Mouse (Mus musculus) myocyte (in vitro differentiated cells): Measurements from ENCODE around the gene Plcb1. TPM values are rescaled to one million over a fixed set of nuclear protein-coding genes. Genes with fewer than 3 reads are reported as not detected.

Source experiments
- H3K27me3 ChIP-seq: one replicate; pipeline ENCODE4 v1.6.1; 2011; ENCODE audit not compliant: control insufficient read depth, insufficient read depth, insufficient read length
- H3K36me3 ChIP-seq: one replicate; pipeline ENCODE4 v1.6.1; 2011; ENCODE audit not compliant: control insufficient read depth, insufficient read depth
- H3K4me2 ChIP-seq: one replicate; pipeline ENCODE4 v1.6.1; 2011; ENCODE audit warnings: low read depth, control low read depth
- H3K4me3 ChIP-seq: one replicate; pipeline ENCODE4 v1.5.1; 2011; ENCODE audit warnings: mild to moderate bottlenecking, control low read depth, moderate library complexity
- H3K79me2 ChIP-seq: one replicate; pipeline ENCODE4 v1.6.1; 2011; ENCODE audit not compliant: control insufficient read depth, insufficient read depth
- H3ac ChIP-seq: one replicate; pipeline ENCODE4 v1.6.1; 2011; ENCODE audit not compliant: control insufficient read depth, insufficient read length
- CEBPB ChIP-seq: IDR thresholded peaks from 2 replicates; pipeline ENCODE4 v1.6.1; 2011; ENCODE audit warnings: mild to moderate bottlenecking, moderate library complexity; ENCODE audit not compliant: poor library complexity, insufficient read depth, severe bottlenecking
- E2F4 ChIP-seq: IDR thresholded peaks from one replicate; pipeline ENCODE4 v1.6.1; 2011; ENCODE audit warnings: mild to moderate bottlenecking, control low read depth, moderate library complexity; ENCODE audit not compliant: insufficient read depth
- MAX ChIP-seq: IDR thresholded peaks from one replicate; pipeline ENCODE4 v1.6.1; 2011; ENCODE audit warnings: low read depth, mild to moderate bottlenecking, control low read depth
- MYOD1 ChIP-seq, 3 experiments: IDR thresholded peaks; one replicate each; pipeline ENCODE4 v1.6.1; 2011; ENCODE audit warnings: control low read depth in 2 of 3, low read depth in 2 of 3, mild to moderate bottlenecking in 2 of 3, moderate library complexity in 1 of 3; ENCODE audit not compliant: insufficient read length in 2 of 3, control insufficient read depth in 1 of 3
- MYOG ChIP-seq, 3 experiments: IDR thresholded peaks; one replicate each; pipeline ENCODE4 v1.6.1; 2011; ENCODE audit warnings: control low read depth in 2 of 3, low read depth in 2 of 3, mild to moderate bottlenecking in 2 of 3; ENCODE audit not compliant: insufficient read length in 2 of 3, control insufficient read depth in 1 of 3, insufficient read depth in 1 of 3
- POLR2A ChIP-seq: IDR thresholded peaks from one replicate; pipeline ENCODE4 v1.6.1; 2011; ENCODE audit warnings: low read depth, mild to moderate bottlenecking, control low read depth, moderate library complexity; ENCODE audit not compliant: insufficient read length
- POLR2AphosphoS2 ChIP-seq: IDR thresholded peaks from one replicate; pipeline ENCODE4 v1.6.1; 2011; ENCODE audit warnings: low read depth, control low read depth; ENCODE audit not compliant: insufficient read length
- REST ChIP-seq: IDR thresholded peaks from one replicate; pipeline ENCODE4 v1.6.1; 2011; ENCODE audit warnings: mild to moderate bottlenecking, control low read depth, moderate library complexity; ENCODE audit not compliant: insufficient read depth, insufficient read length
- SRF ChIP-seq: IDR thresholded peaks from one replicate; pipeline ENCODE4 v1.6.1; 2011; ENCODE audit warnings: low read depth; ENCODE audit not compliant: control insufficient read depth, insufficient read length
- TCF12 ChIP-seq: IDR thresholded peaks from one replicate; pipeline ENCODE4 v1.6.1; 2011; ENCODE audit warnings: mild to moderate bottlenecking, control low read depth; ENCODE audit not compliant: poor library complexity, insufficient read depth, severe bottlenecking
- TCF3 ChIP-seq: IDR thresholded peaks from one replicate; pipeline ENCODE4 v1.6.1; 2011; ENCODE audit warnings: low read depth, control low read depth; ENCODE audit not compliant: insufficient read length
- USF1 ChIP-seq: IDR thresholded peaks from one replicate; pipeline ENCODE4 v1.6.1; 2011; ENCODE audit warnings: low read depth, mild to moderate bottlenecking, control low read depth, moderate library complexity
- polyA plus RNA-seq: library from polyadenylated mRNA; unstranded; fragments of >200 nt; fragmentation: generic; extraction: Trizol; gene quantifications from one replicate; pipeline ENCODE4 v1.2.1, GENCODE M21; 2012; ENCODE audit warnings: missing spikeins

Plcb1 gene
- polyA plus RNA-seq, 1 experiment, result 0.76 TPM

GRCm38 (mm10) chr2:134914091-134914550, 128.3 kb downstream of the Plcb1 start:
- Histone ChIP-seq H3K36me3 (no peaks in the 10 kb centered on the region), H3ac (no peak overlapping the region), H3K27me3 (no peaks in the 10 kb centered on the region), H3K79me2 (no peaks in the 10 kb centered on the region), H3K4me3 (no peak overlapping the region), H3K4me2 (no peak overlapping the region)
- TF ChIP-seq POLR2A (no peak), SRF (no peak), POLR2AphosphoS2 (no peak), MYOG (IDR thresholded peaks at IDR 0.05; ENCODE audit: control insufficient read depth in 1 of 3, insufficient read depth in 1 of 3, insufficient read length in 2 of 3, low read depth in 2 of 3) (no peak), REST (no peak), MYOD1 (IDR thresholded peaks at IDR 0.05; ENCODE audit: control insufficient read depth in 1 of 3, insufficient read length in 2 of 3, low read depth in 2 of 3) (no peak), MAX (no peak), TCF3 (no peak), CEBPB (no peak), USF1 (no peak), E2F4 (no peak), TCF12 (no peak)

- TF ChIP-seq SRF (no peak), E2F4 (no peak), MAX (no peak), POLR2A (no peak), TCF12 (no peak), TCF3 (no peak), USF1 (no peak), MYOD1 (IDR thresholded peaks at IDR 0.05; ENCODE audit: control insufficient read depth in 1 of 3, insufficient read length in 2 of 3, low read depth in 2 of 3) (no peak)
- H3K36me3 ChIP-seq, result no peaks in the 10 kb centered on the region
- no peak overlapping the region for H3K4me2 ChIP-seq
- H3K27me3 ChIP-seq, result no peaks in the 10 kb centered on the region
- H3K4me3 ChIP-seq, result no peak overlapping the region
- H3K79me2 ChIP-seq, result no peaks in the 10 kb centered on the region
- H3ac ChIP-seq, result no peak overlapping the region
Measured at GRCm38 (mm10) chr2:134915035-134915434, 129.2 kb downstream of the Plcb1 start.

DNA sequence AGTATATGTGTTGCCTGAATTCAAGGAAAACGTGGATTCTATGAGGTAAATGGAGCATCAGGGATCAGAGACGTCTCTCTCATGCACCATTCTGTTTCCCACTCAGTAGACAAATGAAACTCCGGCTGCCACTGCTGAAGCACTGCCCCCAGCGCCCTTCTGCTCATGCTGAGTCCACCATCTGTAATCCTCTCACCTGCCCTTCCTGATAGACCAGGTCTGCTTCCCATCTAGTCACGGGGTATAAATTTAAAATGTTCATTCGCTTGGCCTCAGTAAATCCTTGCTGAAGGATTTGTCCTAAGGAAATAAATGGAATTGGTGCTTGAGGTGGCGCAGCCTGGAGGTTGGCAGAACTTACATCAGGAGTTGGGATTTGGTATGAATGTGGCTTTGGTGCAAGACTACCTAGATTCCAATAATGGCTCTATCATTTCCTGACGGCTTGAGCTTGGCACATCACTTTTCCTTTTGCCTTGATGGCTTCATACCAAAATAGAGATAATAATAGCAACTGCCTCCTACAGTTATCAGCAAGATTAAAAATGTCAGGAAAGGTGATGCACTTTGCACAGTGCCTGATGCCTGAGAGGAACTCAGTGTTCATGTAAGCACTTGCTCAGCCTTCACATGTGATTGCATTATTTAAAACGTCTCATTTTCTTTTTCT, 134.9 kb downstream of the Plcb1 start:
- H3K27me3 ChIP-seq, result no peaks in the 10 kb centered on the region
- TF ChIP-seq E2F4, result no peak
- TF ChIP-seq SRF, result no peak
- no peak for TF ChIP-seq MYOD1 (IDR thresholded peaks at IDR 0.05; ENCODE audit: control insufficient read depth in 1 of 3, insufficient read length in 2 of 3, low read depth in 2 of 3)
- TF ChIP-seq TCF12, result no peak
- no peak for TF ChIP-seq POLR2AphosphoS2
- TF ChIP-seq MAX, result no peak
- no peak for TF ChIP-seq TCF3
- TF ChIP-seq POLR2A, result no peak
- TF ChIP-seq USF1, result no peak
- no peak for TF ChIP-seq CEBPB
- no peak for TF ChIP-seq REST
- no peak for TF ChIP-seq MYOG (IDR thresholded peaks at IDR 0.05; ENCODE audit: control insufficient read depth in 1 of 3, insufficient read depth in 1 of 3, insufficient read length in 2 of 3, low read depth in 2 of 3)
- H3ac ChIP-seq, result no peak overlapping the region
- H3K36me3 ChIP-seq, result no peaks in the 10 kb centered on the region
- H3K4me2 ChIP-seq, result no peak overlapping the region
- H3K79me2 ChIP-seq, result no peaks in the 10 kb centered on the region
- H3K4me3 ChIP-seq, result no peak overlapping the region

DNA sequence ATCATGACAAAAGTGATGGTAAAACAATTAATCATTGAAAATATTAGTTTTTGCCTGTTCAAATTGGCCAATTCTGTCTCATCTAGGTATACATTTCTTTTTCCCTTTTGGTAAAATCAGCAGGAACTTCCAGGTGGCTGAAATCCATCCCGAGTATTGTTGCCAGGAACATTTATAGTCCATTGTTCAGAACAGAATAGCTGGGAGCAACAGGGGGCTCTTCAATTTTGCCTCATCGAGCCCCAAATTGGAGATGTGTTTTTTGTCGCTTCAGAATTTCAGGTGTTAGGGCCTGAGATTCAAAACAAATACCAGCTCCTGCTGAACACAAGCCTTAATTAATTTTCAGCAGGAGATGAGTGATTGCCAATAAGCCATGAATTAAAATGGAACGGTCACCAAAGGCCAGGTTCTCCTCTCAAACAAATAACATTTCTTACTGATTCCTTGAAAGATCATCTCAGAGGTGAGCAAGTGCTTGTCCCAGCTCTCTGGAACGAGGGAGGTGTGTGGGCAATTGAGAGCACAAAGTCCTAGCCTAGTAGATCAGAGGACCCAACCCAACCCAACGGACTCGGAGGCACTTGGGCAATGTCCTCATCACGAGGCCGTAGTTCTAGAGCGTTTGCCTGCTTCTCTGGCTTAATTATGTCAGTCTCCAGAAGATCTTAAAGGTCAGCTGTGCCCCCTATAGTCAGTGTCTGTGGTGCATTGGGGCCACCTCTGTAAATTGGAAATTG, 136.9 kb downstream of the Plcb1 start:
- Histone ChIP-seq H3K79me2 (no peaks in the 10 kb centered on the region), H3K4me2 (no peak overlapping the region), H3K4me3 (no peak overlapping the region), H3K36me3 (no peaks in the 10 kb centered on the region), H3ac (no peak overlapping the region), H3K27me3 (no peaks in the 10 kb centered on the region)
- TF ChIP-seq SRF (no peak), MYOD1 (IDR thresholded peaks at IDR 0.05; ENCODE audit: control insufficient read depth in 1 of 3, insufficient read length in 2 of 3, low read depth in 2 of 3) (no peak), REST (no peak), USF1 (no peak), TCF12 (no peak), E2F4 (no peak), MYOG (IDR thresholded peaks at IDR 0.05; ENCODE audit: control insufficient read depth in 1 of 3, insufficient read depth in 1 of 3, insufficient read length in 2 of 3, low read depth in 2 of 3) (no peak), TCF3 (no peak), CEBPB (no peak), POLR2A (no peak), POLR2AphosphoS2 (no peak), MAX (no peak)
